In the genomic region with DNA sequence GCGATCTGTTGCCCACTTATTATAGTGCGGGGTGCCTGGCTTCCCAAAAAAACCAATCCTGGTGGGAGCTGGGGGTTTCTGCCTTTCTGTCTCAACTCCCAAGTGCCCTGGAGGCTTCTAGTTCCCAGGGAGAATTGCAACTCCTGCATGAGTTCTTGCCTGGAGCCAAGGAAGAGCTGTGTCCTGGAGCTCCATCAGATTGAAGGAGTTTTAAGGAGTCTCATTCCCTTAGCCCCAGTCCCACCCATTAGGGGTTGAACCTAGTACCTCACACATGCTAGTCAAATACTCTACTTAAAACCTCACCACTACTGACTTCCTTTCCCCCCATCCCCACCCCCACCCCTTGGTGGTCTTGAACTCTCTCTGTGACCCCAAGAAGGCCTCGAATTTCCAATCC, we compare ENCODE assay signal across 11 mouse cellular contexts. TPM values are rescaled to one million over a fixed set of nuclear protein-coding genes. Genes with fewer than 3 reads are reported as not detected.
DNase-seq lines count a peak whose midpoint lies in the region; ATAC-seq lines count a peak whose summit lies in the region.
"Had no signal": no experiment of that assay in that cellular context is flagged by ENCODE, and none has a peak within 500 bp of the region (broad histone marks: within the 10 kb centered on the region; RNA-seq: fewer than 3 reads in every experiment).

No protein-coding gene starts in this region.

- no peak overlapping the region for H3K9ac ChIP-seq in forebrain, embryonic 15.5 days (replicated peaks)
- H3K9ac ChIP-seq in forebrain, embryonic 12.5 days, result no peak overlapping the region
- H3K9ac ChIP-seq in lung, embryonic 15.5 days, result peak overlapping the region; percentile 31
- no peak overlapping the region for H3K9ac ChIP-seq in hindbrain, embryonic 16.5 days (ENCODE audit: low read depth, low read length)
- no peak overlapping the region for H3K9ac ChIP-seq in neural tube, embryonic 13.5 days

- H3K36me3 ChIP-seq in forebrain, embryonic 15.5 days, result peaks cover 20% of the 10 kb centered on the region
- H3K36me3 ChIP-seq in forebrain, embryonic 12.5 days (replicated peaks), result peaks cover 23% of the 10 kb centered on the region
- H3K36me3 ChIP-seq in lung, embryonic 15.5 days, result peaks cover 21% of the 10 kb centered on the region
- H3K36me3 ChIP-seq in hindbrain, embryonic 16.5 days (ENCODE audit: control insufficient read depth, insufficient read depth, low read length), result peaks cover 11% of the 10 kb centered on the region
- H3K36me3 ChIP-seq in neural tube, embryonic 13.5 days, result peaks cover 32% of the 10 kb centered on the region

- H3K27me3 ChIP-seq in forebrain, embryonic 15.5 days, result no peaks in the 10 kb centered on the region
- H3K27me3 ChIP-seq in forebrain, embryonic 12.5 days, result no peaks in the 10 kb centered on the region
- no peaks in the 10 kb centered on the region for H3K27me3 ChIP-seq in lung, embryonic 15.5 days
- no peaks in the 10 kb centered on the region for H3K27me3 ChIP-seq in hindbrain, embryonic 16.5 days (replicated peaks; ENCODE audit: control insufficient read depth, insufficient read depth, low read length)
- H3K27me3 ChIP-seq in neural tube, embryonic 13.5 days, result no peaks in the 10 kb centered on the region

- ATAC-seq in forebrain, embryonic 15.5 days (replicated peaks), result no peak
- no peak for ATAC-seq in forebrain, embryonic 12.5 days (ENCODE audit: low FRiP score)
- no peak for ATAC-seq in lung, embryonic 15.5 days (ENCODE audit: borderline replicate concordance, extremely low read depth, low FRiP score, low TSS enrichment)
- no peak for ATAC-seq in hindbrain, embryonic 16.5 days
- ATAC-seq in neural tube, embryonic 13.5 days (ENCODE audit: low read depth), result no peak
- ATAC-seq: activated CD4-positive, CD25-positive, alpha-beta regulatory T cell, adult 4 months had no signal

- H3K4me1 ChIP-seq in forebrain, embryonic 15.5 days, result peaks cover 39% of the 10 kb centered on the region
- H3K4me1 ChIP-seq in forebrain, embryonic 12.5 days, result peaks cover 19% of the 10 kb centered on the region
- peaks cover 44% of the 10 kb centered on the region for H3K4me1 ChIP-seq in lung, embryonic 15.5 days
- peaks cover 16% of the 10 kb centered on the region for H3K4me1 ChIP-seq in hindbrain, embryonic 16.5 days (ENCODE audit: control insufficient read depth, insufficient read depth, low read depth, low read length)
- peaks cover 40% of the 10 kb centered on the region for H3K4me1 ChIP-seq in neural tube, embryonic 13.5 days (replicated peaks)

- H3K9me3 ChIP-seq in forebrain, embryonic 15.5 days, result no peaks in the 10 kb centered on the region
- no peaks in the 10 kb centered on the region for H3K9me3 ChIP-seq in forebrain, embryonic 12.5 days
- H3K9me3 ChIP-seq in lung, embryonic 15.5 days, result no peaks in the 10 kb centered on the region
- no peaks in the 10 kb centered on the region for H3K9me3 ChIP-seq in hindbrain, embryonic 16.5 days (ENCODE audit: control insufficient read depth, low read length)
- no peaks in the 10 kb centered on the region for H3K9me3 ChIP-seq in neural tube, embryonic 13.5 days

- no peak for DNase-seq in lung, postnatal 4 days
- DNase-seq in left cerebral cortex, adult 18-20 months (ENCODE audit: low spot score in 2 of 2), result no peak
- DNase-seq in cerebellum, adult 9-10 months, result no peak

- 73% methylated on average over 3 of the region's 3 CpGs for WGBS in forebrain, embryonic 15.5 days
- WGBS in forebrain, embryonic 12.5 days, result 79% methylated on average over 3 of the region's 3 CpGs
- whole genome bisulfite sequencing in lung, embryonic 15.5 days, result 57% methylated on average over 3 of the region's 3 CpGs
- 74% methylated on average over 3 of the region's 3 CpGs for WGBS in hindbrain, embryonic 16.5 days
- 70% methylated on average over 3 of the region's 3 CpGs for WGBS in neural tube, embryonic 13.5 days

- peak overlapping the region; percentile 10; the same call in 1 of the 2 replicates for H3K4me2 ChIP-seq in forebrain, embryonic 15.5 days (replicated peaks)
- no peak overlapping the region for H3K4me2 ChIP-seq in forebrain, embryonic 12.5 days
- peak overlapping the region; percentile 58 for H3K4me2 ChIP-seq in lung, embryonic 15.5 days
- H3K4me2 ChIP-seq in hindbrain, embryonic 16.5 days (ENCODE audit: low read length), result peak overlapping the region; percentile 75
- peak overlapping the region; percentile 72 for H3K4me2 ChIP-seq in neural tube, embryonic 13.5 days

- no peak overlapping the region for H3K27ac ChIP-seq in forebrain, embryonic 15.5 days (replicated peaks)
- no peak overlapping the region for H3K27ac ChIP-seq in forebrain, embryonic 12.5 days
- H3K27ac ChIP-seq in lung, embryonic 15.5 days, result peak overlapping the region; percentile 89
- H3K27ac ChIP-seq in hindbrain, embryonic 16.5 days (ENCODE audit: low read depth, low read length), result no peak overlapping the region
- H3K27ac ChIP-seq in neural tube, embryonic 13.5 days (replicated peaks), result 0 out of 2 replicates have a peak overlapping the region, but pooled peaks have one; percentile 24

- 0 out of 2 replicates have a peak overlapping the region, but pooled peaks have one; percentile 66 for H3K4me3 ChIP-seq in forebrain, embryonic 15.5 days
- no peak overlapping the region for H3K4me3 ChIP-seq in forebrain, embryonic 12.5 days (replicated peaks)
- peak overlapping the region; percentile 55 for H3K4me3 ChIP-seq in lung, embryonic 15.5 days
- H3K4me3 ChIP-seq in hindbrain, embryonic 16.5 days (ENCODE audit: low read length), result no peak overlapping the region
- peak overlapping the region; percentile 57 for H3K4me3 ChIP-seq in neural tube, embryonic 13.5 days

RNA-seq across cellular contexts. Expression of a gene that starts 2.8 kb away (rescaled TPM):
- 1.5 and 2.0 TPM in 2 replicates for polyA plus RNA-seq in forebrain, embryonic 15.5 days (2015; fragmentation: Nextera tagmentation; extraction: Ambion mirVana)
- polyA plus RNA-seq in forebrain, embryonic 12.5 days (2016; fragmentation: Nextera tagmentation; extraction: Ambion mirVana), result 0.73 and 2.4 TPM in 2 replicates
- 0.16 and 0.32 TPM in 2 replicates for polyA plus RNA-seq in lung, embryonic 15.5 days (2015; fragmentation: Nextera tagmentation; extraction: Ambion mirVana)
- polyA plus RNA-seq in hindbrain, embryonic 16.5 days (2015; fragmentation: Nextera tagmentation; extraction: Ambion mirVana), result 2.0 and 2.3 TPM in 2 replicates
- 0.64 and 0.76 TPM in 2 replicates for polyA plus RNA-seq in neural tube, embryonic 13.5 days (2015; fragmentation: Nextera tagmentation; extraction: Ambion mirVana)
- 100 to 1,000 TPM; 239 to 276 TPM for total RNA-seq in left cerebral cortex, adult 18-20 months (2021)
- total RNA-seq: hematopoietic stem cell, adult 5-6 weeks had no signal
- polyA plus RNA-seq: activated CD4-positive, CD25-positive, alpha-beta regulatory T cell, adult 4 months had no signal

RNA-seq across cellular contexts. Expression of a gene that starts 2.9 kb away (rescaled TPM):
- polyA plus RNA-seq in forebrain, embryonic 15.5 days (2015; fragmentation: Nextera tagmentation; extraction: Ambion mirVana), result 19.6 and 21.4 TPM in 2 replicates
- 21.3 and 23.2 TPM in 2 replicates for polyA plus RNA-seq in forebrain, embryonic 12.5 days (2016; fragmentation: Nextera tagmentation; extraction: Ambion mirVana)
- polyA plus RNA-seq in lung, embryonic 15.5 days (2015; fragmentation: Nextera tagmentation; extraction: Ambion mirVana), result 112 and 118 TPM in 2 replicates
- 36.9 and 51.0 TPM in 2 replicates for polyA plus RNA-seq in hindbrain, embryonic 16.5 days (2015; fragmentation: Nextera tagmentation; extraction: Ambion mirVana)
- polyA plus RNA-seq in neural tube, embryonic 13.5 days (2015; fragmentation: Nextera tagmentation; extraction: Ambion mirVana), result 40.4 and 46.4 TPM in 2 replicates
- total RNA-seq in left cerebral cortex, adult 18-20 months (2021), result 10 to 100 TPM; 51.4 to 57.2 TPM

RNA-seq across cellular contexts. Expression of a gene that starts 41.0 kb away (rescaled TPM):
- polyA plus RNA-seq in forebrain, embryonic 15.5 days (2015; fragmentation: Nextera tagmentation; extraction: Ambion mirVana), result 3.4 and 4.5 TPM in 2 replicates
- 3.9 and 4.0 TPM in 2 replicates for polyA plus RNA-seq in forebrain, embryonic 12.5 days (2016; fragmentation: Nextera tagmentation; extraction: Ambion mirVana)
- polyA plus RNA-seq in lung, embryonic 15.5 days (2015; fragmentation: Nextera tagmentation; extraction: Ambion mirVana), result 0.48 and 0.49 TPM in 2 replicates
- 2.6 and 2.9 TPM in 2 replicates for polyA plus RNA-seq in hindbrain, embryonic 16.5 days (2015; fragmentation: Nextera tagmentation; extraction: Ambion mirVana)
- polyA plus RNA-seq in neural tube, embryonic 13.5 days (2015; fragmentation: Nextera tagmentation; extraction: Ambion mirVana), result 4.2 and 4.5 TPM in 2 replicates
- total RNA-seq in left cerebral cortex, adult 18-20 months (2021), result 100 to 1,000 TPM; 174 to 185 TPM
- total RNA-seq: hematopoietic stem cell, adult 5-6 weeks; megakaryocyte progenitor cell, adult 5-6 weeks had no signal
- polyA plus RNA-seq: activated CD4-positive, CD25-positive, alpha-beta regulatory T cell, adult 4 months had no signal

RNA-seq across cellular contexts. Expression of a gene that starts 42.2 kb away (rescaled TPM):
- not detected in 2 replicates for polyA plus RNA-seq in forebrain, embryonic 15.5 days (2015; fragmentation: Nextera tagmentation; extraction: Ambion mirVana)
- polyA plus RNA-seq in forebrain, embryonic 12.5 days (2016; fragmentation: Nextera tagmentation; extraction: Ambion mirVana), result not detected in 2 replicates
- polyA plus RNA-seq in lung, embryonic 15.5 days (2015; fragmentation: Nextera tagmentation; extraction: Ambion mirVana), result 0.04 TPM in 1 of 2 replicates, not detected in the other
- polyA plus RNA-seq in hindbrain, embryonic 16.5 days (2015; fragmentation: Nextera tagmentation; extraction: Ambion mirVana), result 0.05 and 0.06 TPM in 2 replicates
- not detected in 2 replicates for polyA plus RNA-seq in neural tube, embryonic 13.5 days (2015; fragmentation: Nextera tagmentation; extraction: Ambion mirVana)
- total RNA-seq in left cerebral cortex, adult 18-20 months (2021), result not detected

Comparison
In these comparisons a context has a peak if more than half of its experiments do, and no peak if none do; other contexts are left out.
1. H3K4me3 ChIP-seq: peak in forebrain, embryonic 15.5 days (single experiment), lung, embryonic 15.5 days (single experiment) and neural tube, embryonic 13.5 days (single experiment); none in forebrain, embryonic 12.5 days (single experiment) and hindbrain, embryonic 16.5 days (single experiment).
2. H3K27ac ChIP-seq: peak in lung, embryonic 15.5 days (single experiment) and neural tube, embryonic 13.5 days (single experiment); none in forebrain, embryonic 15.5 days (single experiment), forebrain, embryonic 12.5 days (single experiment) and hindbrain, embryonic 16.5 days (single experiment).